Mouse (Mus musculus): ENCODE measurements around the gene Stxbp5. TPM values are rescaled to one million over a fixed set of nuclear protein-coding genes. Genes with fewer than 3 reads are reported as not detected.

Stxbp5 gene
- polyA plus RNA-seq, 1 experiment from 2014 or later, result 2.9 TPM

- Histone ChIP-seq H3K27ac (ENCODE audit: low read length) (no peak overlapping the region), H3K4me1 (ENCODE audit: control insufficient read depth, insufficient read depth, low read length) (no peaks in the 10 kb centered on the region), H3K4me3 (ENCODE audit: low read length) (no peak overlapping the region), H3K9me3 (replicated peaks; ENCODE audit: control insufficient read depth, low read length) (no peaks in the 10 kb centered on the region; the same call in 1 of the 2 replicates), H3K4me2 (ENCODE audit: low read depth, low read length) (no peak overlapping the region), H3K27me3 (ENCODE audit: control insufficient read depth, insufficient read depth, low read length) (no peaks in the 10 kb centered on the region), H3K36me3 (ENCODE audit: control insufficient read depth, insufficient read depth) (peaks cover 16% of the 10 kb centered on the region), H3K9ac (ENCODE audit: low read length) (no peak overlapping the region)
- no peak for ATAC-seq (replicated peaks; ENCODE audit: extremely low read depth, insufficient read depth, low FRiP score)
- WGBS, result 49% methylated on average over 1 of the region's 1 CpGs
Measured at GRCm38 (mm10) chr10:9799085-9799484, 101.8 kb downstream of the Stxbp5 start.

- Histone ChIP-seq H3K4me3 (ENCODE audit: low read length) (no peak overlapping the region), H3K4me2 (ENCODE audit: low read depth, low read length) (no peak overlapping the region), H3K9ac (ENCODE audit: low read length) (no peak overlapping the region), H3K4me1 (ENCODE audit: control insufficient read depth, insufficient read depth, low read length) (no peaks in the 10 kb centered on the region), H3K27me3 (ENCODE audit: control insufficient read depth, insufficient read depth, low read length) (no peaks in the 10 kb centered on the region), H3K27ac (ENCODE audit: low read length) (no peak overlapping the region), H3K36me3 (ENCODE audit: control insufficient read depth, insufficient read depth) (peaks cover 18% of the 10 kb centered on the region), H3K9me3 (replicated peaks; ENCODE audit: control insufficient read depth, low read length) (no peaks in the 10 kb centered on the region; the same call in 1 of the 2 replicates)
- WGBS, result 95% methylated on average over 1 of the region's 1 CpGs
- no peak for ATAC-seq (replicated peaks; ENCODE audit: extremely low read depth, insufficient read depth, low FRiP score)
Measured at GRCm38 (mm10) chr10:9796429-9796828, 104.5 kb downstream of the Stxbp5 start.

- Histone ChIP-seq H3K27ac (ENCODE audit: low read length) (no peak overlapping the region), H3K4me3 (ENCODE audit: low read length) (no peak overlapping the region), H3K36me3 (ENCODE audit: control insufficient read depth, insufficient read depth) (peaks cover 21% of the 10 kb centered on the region), H3K4me2 (ENCODE audit: low read depth, low read length) (no peak overlapping the region), H3K9ac (ENCODE audit: low read length) (no peak overlapping the region), H3K4me1 (ENCODE audit: control insufficient read depth, insufficient read depth, low read length) (no peaks in the 10 kb centered on the region), H3K27me3 (ENCODE audit: control insufficient read depth, insufficient read depth, low read length) (no peaks in the 10 kb centered on the region), H3K9me3 (replicated peaks; ENCODE audit: control insufficient read depth, low read length) (no peaks in the 10 kb centered on the region; the same call in 1 of the 2 replicates)
- ATAC-seq (replicated peaks; ENCODE audit: extremely low read depth, insufficient read depth, low FRiP score), result no peak
Measured at GRCm38 (mm10) chr10:9794429-9794828, 106.5 kb downstream of the Stxbp5 start.

- Histone ChIP-seq H3K36me3 (ENCODE audit: control insufficient read depth, insufficient read depth) (0 out of 2 replicates have a peak, but pooled peaks cover 7% of the 10 kb centered on the region), H3K9ac (ENCODE audit: low read length) (no peak overlapping the region), H3K27me3 (ENCODE audit: control insufficient read depth, insufficient read depth, low read length) (no peaks in the 10 kb centered on the region), H3K4me1 (ENCODE audit: control insufficient read depth, insufficient read depth, low read length) (no peaks in the 10 kb centered on the region), H3K4me3 (ENCODE audit: low read length) (no peak overlapping the region), H3K27ac (ENCODE audit: low read length) (no peak overlapping the region), H3K4me2 (ENCODE audit: low read depth, low read length) (no peak overlapping the region), H3K9me3 (replicated peaks; ENCODE audit: control insufficient read depth, low read length) (no peaks in the 10 kb centered on the region)
- no peak for ATAC-seq (replicated peaks; ENCODE audit: extremely low read depth, insufficient read depth, low FRiP score)
- 84% methylated on average over 3 of the region's 3 CpGs for WGBS
Measured at GRCm38 (mm10) chr10:9790947-9791346, 109.9 kb downstream of the Stxbp5 start.

GRCm38 (mm10) chr10:9786461-9786860, 114.4 kb downstream of the Stxbp5 start:
- Histone ChIP-seq H3K27ac (ENCODE audit: low read length) (no peak overlapping the region), H3K27me3 (ENCODE audit: control insufficient read depth, insufficient read depth, low read length) (no peaks in the 10 kb centered on the region), H3K36me3 (ENCODE audit: control insufficient read depth, insufficient read depth) (0 out of 2 replicates have a peak, but pooled peaks cover 5% of the 10 kb centered on the region), H3K4me1 (ENCODE audit: control insufficient read depth, insufficient read depth, low read length) (no peaks in the 10 kb centered on the region), H3K9me3 (replicated peaks; ENCODE audit: control insufficient read depth, low read length) (no peaks in the 10 kb centered on the region), H3K4me3 (ENCODE audit: low read length) (no peak overlapping the region), H3K4me2 (ENCODE audit: low read depth, low read length) (no peak overlapping the region), H3K9ac (ENCODE audit: low read length) (no peak overlapping the region)
- no peak for ATAC-seq (replicated peaks; ENCODE audit: extremely low read depth, insufficient read depth, low FRiP score)
- WGBS, result 85% methylated on average over 11 of the region's 11 CpGs

- Histone ChIP-seq H3K27me3 (ENCODE audit: control insufficient read depth, insufficient read depth, low read length) (no peaks in the 10 kb centered on the region), H3K36me3 (ENCODE audit: control insufficient read depth, insufficient read depth) (0 out of 2 replicates have a peak, but pooled peaks cover 2% of the 10 kb centered on the region), H3K4me2 (ENCODE audit: low read depth, low read length) (no peak overlapping the region), H3K4me1 (ENCODE audit: control insufficient read depth, insufficient read depth, low read length) (no peaks in the 10 kb centered on the region), H3K4me3 (ENCODE audit: low read length) (no peak overlapping the region), H3K9ac (ENCODE audit: low read length) (no peak overlapping the region), H3K27ac (ENCODE audit: low read length) (no peak overlapping the region), H3K9me3 (replicated peaks; ENCODE audit: control insufficient read depth, low read length) (no peaks in the 10 kb centered on the region)
- ATAC-seq (replicated peaks; ENCODE audit: extremely low read depth, insufficient read depth, low FRiP score), result no peak
- WGBS, result 76% methylated on average over 6 of the region's 6 CpGs
Measured at GRCm38 (mm10) chr10:9785651-9786050, 115.2 kb downstream of the Stxbp5 start.

GRCm38 (mm10) chr10:9779864-9780263, 121.0 kb downstream of the Stxbp5 start:
- no peak overlapping the region for H3K9ac ChIP-seq (ENCODE audit: low read length)
- H3K36me3 ChIP-seq (ENCODE audit: control insufficient read depth, insufficient read depth), result no peaks in the 10 kb centered on the region
- H3K4me3 ChIP-seq (ENCODE audit: low read length), result no peak overlapping the region
- no peak overlapping the region for H3K27ac ChIP-seq (ENCODE audit: low read length)
- no peaks in the 10 kb centered on the region for H3K27me3 ChIP-seq (ENCODE audit: control insufficient read depth, insufficient read depth, low read length)
- H3K4me1 ChIP-seq (ENCODE audit: control insufficient read depth, insufficient read depth, low read length), result no peaks in the 10 kb centered on the region
- H3K9me3 ChIP-seq (replicated peaks; ENCODE audit: control insufficient read depth, low read length), result no peaks in the 10 kb centered on the region
- no peak for ATAC-seq (replicated peaks; ENCODE audit: extremely low read depth, insufficient read depth, low FRiP score)
- no peak overlapping the region for H3K4me2 ChIP-seq (ENCODE audit: low read depth, low read length)
- WGBS, result 61% methylated on average over 4 of the region's 4 CpGs

- H3K36me3 ChIP-seq (ENCODE audit: control insufficient read depth, insufficient read depth), result peaks cover 10% of the 10 kb centered on the region; the same call in 1 of the 2 replicates
- H3K9me3 ChIP-seq (replicated peaks; ENCODE audit: control insufficient read depth, low read length), result no peaks in the 10 kb centered on the region
- H3K27me3 ChIP-seq (ENCODE audit: control insufficient read depth, insufficient read depth, low read length), result no peaks in the 10 kb centered on the region
- no peak overlapping the region for H3K4me2 ChIP-seq (ENCODE audit: low read depth, low read length)
- no peak for ATAC-seq (replicated peaks; ENCODE audit: extremely low read depth, insufficient read depth, low FRiP score)
- H3K27ac ChIP-seq (ENCODE audit: low read length), result no peak overlapping the region
- H3K9ac ChIP-seq (ENCODE audit: low read length), result no peak overlapping the region
- WGBS, result 52% methylated on average over 12 of the region's 12 CpGs
- no peaks in the 10 kb centered on the region for H3K4me1 ChIP-seq (ENCODE audit: control insufficient read depth, insufficient read depth, low read length)
- no peak overlapping the region for H3K4me3 ChIP-seq (ENCODE audit: low read length)
Measured at GRCm38 (mm10) chr10:9770261-9770660, 130.6 kb downstream of the Stxbp5 start.

- Histone ChIP-seq H3K9ac (ENCODE audit: low read length) (no peak overlapping the region), H3K27me3 (ENCODE audit: control insufficient read depth, insufficient read depth, low read length) (no peaks in the 10 kb centered on the region), H3K27ac (ENCODE audit: low read length) (no peak overlapping the region), H3K36me3 (ENCODE audit: control insufficient read depth, insufficient read depth) (peaks cover 11% of the 10 kb centered on the region; the same call in 1 of the 2 replicates), H3K9me3 (replicated peaks; ENCODE audit: control insufficient read depth, low read length) (no peaks in the 10 kb centered on the region), H3K4me1 (ENCODE audit: control insufficient read depth, insufficient read depth, low read length) (peaks cover 6% of the 10 kb centered on the region; the same call in 1 of the 2 replicates), H3K4me3 (ENCODE audit: low read length) (no peak overlapping the region), H3K4me2 (ENCODE audit: low read depth, low read length) (no peak overlapping the region)
- ATAC-seq (replicated peaks; ENCODE audit: extremely low read depth, insufficient read depth, low FRiP score), result no peak
- 83% methylated on average over 5 of the region's 5 CpGs for whole genome bisulfite sequencing
Measured at GRCm38 (mm10) chr10:9763831-9764230, 137.0 kb downstream of the Stxbp5 start.
